Mouse (Mus musculus): ENCODE results near the gene Rap2a.

The Rap2a gene

DNA sequence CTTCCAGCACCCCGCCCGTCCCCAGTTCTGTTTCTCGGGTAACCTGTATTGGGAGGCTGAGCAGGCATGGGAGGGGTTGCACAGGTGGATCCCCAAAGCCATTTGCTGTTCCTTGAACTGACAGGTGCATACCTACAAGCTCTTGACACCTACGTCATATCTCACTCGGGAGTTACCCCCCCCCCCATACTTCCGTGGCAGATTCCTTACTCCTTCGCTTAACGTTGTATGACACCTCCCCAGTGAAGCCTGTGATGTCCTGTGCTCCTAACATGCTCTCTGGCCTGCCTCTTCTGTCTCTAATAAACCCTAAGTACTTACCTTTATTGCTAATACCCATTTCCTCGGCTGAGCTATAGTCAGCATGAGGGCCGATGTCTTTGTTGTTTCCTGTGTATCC is 20.9 kb downstream of the Rap2a start:
- DNase-seq (ENCODE audit: low read depth in 1 of 2, low spot score in 2 of 2) = no peak

DNA sequence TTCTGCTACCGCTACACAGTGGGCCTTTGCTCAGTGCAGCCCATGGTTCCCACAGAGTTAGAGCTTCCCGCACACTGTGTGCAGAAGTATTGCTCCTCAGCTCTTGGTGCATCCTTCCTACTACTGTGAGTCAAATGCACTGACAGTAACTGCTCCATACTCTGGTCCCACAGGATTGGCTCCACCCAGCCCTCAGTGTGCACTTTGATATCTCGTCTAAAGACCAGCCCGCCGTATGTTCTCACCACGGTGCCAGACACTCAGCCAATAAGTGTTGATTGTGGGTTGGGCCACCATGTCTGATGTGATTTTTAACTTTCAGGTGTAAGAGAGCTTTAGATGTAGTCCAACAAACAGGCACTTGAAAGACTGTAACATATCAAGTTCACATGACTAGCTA is 21.4 kb downstream of the Rap2a start:
- no peak for DNase-seq (ENCODE audit: low read depth in 1 of 2, low spot score in 2 of 2)

DNA sequence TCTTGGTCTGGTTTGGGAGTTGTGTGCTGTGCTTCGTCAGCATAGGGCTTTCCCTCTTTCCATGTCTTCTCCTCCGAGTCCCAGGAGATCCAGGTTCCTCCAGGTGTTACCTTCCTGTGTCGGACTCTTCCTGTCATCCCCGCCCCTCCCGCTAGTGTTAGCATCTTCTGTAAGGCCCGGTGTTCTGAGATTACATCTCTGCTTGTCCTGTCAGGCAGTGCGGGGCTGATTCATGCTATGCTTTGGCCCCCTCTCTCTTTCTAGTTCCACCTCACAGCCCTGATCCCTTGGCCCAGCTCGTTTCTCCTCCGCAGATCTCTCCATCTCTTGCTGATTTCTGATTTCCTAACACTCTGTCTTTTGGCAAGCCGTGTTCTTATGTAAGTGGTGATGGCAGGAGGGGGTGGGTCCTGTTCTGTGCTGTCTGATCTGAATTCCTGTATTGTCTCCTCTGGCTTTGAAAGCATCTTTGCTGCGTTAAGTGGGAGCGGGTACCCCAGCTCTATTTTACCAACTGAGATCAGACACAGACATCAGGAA is 21.8 kb downstream of the Rap2a start:
- DNase-seq (ENCODE audit: low read depth in 1 of 2, low spot score in 2 of 2) = no peak

DNA sequence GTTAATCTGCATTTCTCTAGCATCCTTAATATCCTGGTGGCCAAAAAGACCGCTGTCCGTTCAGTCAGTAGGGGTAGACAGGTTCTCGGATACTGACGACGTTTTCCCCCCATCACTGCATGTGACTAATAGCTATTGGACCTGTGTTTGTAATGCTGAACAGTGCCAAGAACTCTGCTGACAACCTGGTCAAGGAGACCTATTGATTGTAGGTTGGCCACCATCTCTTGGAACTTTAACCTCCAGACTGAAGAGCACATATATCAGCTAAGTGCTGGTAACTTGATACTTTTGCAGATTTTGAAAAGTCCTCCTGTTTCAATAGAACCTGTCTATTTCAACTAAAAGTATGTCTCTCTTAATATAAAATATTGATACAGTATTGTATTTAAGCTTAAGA is 22.5 kb downstream of the Rap2a start:
- DNase-seq (ENCODE audit: low read depth in 1 of 2, low spot score in 2 of 2) = no peak

DNA sequence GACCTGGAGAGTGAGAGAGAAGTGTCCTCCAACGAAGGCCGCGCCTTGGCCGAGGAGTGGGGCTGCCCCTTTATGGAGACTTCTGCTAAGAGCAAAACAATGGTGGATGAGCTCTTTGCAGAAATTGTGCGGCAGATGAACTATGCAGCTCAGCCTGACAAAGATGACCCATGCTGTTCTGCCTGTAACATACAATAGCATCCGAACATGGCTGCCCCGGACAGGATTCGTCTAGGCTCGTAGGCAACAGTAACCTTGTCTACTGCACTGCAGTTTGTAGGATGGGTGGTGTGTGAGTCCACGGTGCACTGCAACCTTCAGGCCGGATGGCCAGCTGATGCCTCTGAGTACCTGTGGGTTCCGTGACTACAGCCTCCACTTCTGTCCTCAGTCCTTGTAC is 25.4 kb downstream of the Rap2a start:
- no peak for DNase-seq (ENCODE audit: low read depth in 1 of 2, low spot score in 2 of 2)

DNA sequence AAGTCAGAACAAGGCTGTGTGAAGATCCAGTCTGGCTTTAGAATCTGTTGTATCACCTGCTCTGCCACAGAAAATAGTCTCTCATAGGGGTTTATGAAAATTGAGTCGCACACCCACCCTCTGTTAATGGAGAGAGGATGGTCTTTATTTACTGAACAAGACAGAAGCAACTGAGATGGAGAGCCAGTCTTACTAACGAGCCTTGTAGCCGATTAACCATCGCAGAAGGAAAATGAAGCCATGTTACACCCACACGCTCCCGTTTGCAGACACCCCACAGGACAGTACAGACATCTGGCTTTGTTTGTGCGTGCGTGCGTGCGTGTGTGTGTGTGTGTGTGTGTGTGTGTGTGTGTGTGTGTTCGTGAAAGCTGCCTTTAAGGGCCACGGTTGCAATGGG is 26.2 kb downstream of the Rap2a start:
- no peak for DNase-seq (ENCODE audit: low read depth in 1 of 2, low spot score in 2 of 2)

DNA sequence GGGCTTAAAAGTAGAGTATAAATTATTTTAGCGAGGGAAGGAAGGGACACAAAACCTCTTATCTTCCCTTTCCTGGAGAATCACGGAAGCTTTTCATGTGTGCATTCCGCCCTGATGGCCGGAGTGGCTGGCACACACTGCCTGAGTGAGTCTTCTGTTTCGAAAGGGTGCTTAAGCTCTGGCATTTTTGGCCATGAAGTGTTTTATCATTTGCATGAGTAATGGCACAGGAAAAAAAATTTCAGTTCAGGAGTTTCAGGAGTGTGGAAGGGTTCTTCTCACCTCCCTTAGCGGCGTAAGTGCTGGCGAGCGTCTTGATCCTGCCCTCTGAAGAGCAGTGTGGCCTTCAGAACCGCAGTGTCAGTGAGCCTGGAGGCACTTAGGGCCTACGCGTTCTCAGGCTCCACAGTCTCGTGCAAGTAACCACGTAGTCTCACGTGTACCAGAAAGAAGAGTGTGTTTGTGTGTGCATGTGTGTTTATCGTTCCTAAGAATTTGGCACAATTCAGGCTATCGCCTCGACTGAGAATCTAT is 26.8 kb downstream of the Rap2a start:
- DNase-seq (ENCODE audit: low read depth in 1 of 2, low spot score in 2 of 2) = no peak

DNA sequence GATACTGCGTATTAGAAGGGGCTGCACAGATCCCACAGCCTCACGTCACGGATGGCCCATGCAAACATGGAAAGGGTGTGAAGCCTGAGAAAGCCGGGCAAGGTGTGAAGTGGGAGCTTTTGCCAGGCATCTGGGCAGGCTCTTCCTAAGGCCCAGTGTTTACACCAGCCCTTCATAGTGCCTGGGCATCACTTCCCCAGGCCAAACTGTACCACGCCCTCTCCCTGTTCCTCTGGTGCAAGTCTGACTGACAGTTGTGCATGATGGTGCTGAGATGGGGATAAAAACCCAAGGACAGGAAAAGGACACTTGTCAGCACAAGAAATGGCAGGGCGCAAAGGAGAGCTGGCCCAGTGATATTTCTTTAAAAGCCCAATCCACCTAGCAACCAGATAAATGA is 27.7 kb downstream of the Rap2a start:
- no peak for DNase-seq (ENCODE audit: low read depth in 1 of 2, low spot score in 2 of 2)

DNA sequence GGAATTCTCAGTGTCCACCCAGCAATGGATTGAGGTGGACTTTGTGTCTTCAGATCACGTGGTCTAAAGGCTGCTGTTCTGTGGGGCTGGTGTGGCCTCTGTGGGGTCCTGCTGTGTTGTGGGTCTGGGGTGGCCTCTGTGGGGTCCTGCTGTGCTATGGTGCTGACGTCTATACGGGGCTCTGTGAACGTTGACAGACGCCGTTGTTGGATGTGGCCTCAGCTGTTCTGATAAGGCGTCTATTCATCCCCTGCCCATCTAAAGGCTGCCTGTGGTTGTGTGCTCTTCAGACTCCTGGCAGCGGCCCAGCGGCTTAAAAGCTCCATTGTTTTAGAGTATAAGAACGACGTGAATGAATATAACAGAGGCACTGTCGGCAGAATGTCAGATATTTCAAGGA is 29.3 kb downstream of the Rap2a start:
- DNase-seq (ENCODE audit: low read depth in 1 of 2, low spot score in 2 of 2) = no peak

DNA sequence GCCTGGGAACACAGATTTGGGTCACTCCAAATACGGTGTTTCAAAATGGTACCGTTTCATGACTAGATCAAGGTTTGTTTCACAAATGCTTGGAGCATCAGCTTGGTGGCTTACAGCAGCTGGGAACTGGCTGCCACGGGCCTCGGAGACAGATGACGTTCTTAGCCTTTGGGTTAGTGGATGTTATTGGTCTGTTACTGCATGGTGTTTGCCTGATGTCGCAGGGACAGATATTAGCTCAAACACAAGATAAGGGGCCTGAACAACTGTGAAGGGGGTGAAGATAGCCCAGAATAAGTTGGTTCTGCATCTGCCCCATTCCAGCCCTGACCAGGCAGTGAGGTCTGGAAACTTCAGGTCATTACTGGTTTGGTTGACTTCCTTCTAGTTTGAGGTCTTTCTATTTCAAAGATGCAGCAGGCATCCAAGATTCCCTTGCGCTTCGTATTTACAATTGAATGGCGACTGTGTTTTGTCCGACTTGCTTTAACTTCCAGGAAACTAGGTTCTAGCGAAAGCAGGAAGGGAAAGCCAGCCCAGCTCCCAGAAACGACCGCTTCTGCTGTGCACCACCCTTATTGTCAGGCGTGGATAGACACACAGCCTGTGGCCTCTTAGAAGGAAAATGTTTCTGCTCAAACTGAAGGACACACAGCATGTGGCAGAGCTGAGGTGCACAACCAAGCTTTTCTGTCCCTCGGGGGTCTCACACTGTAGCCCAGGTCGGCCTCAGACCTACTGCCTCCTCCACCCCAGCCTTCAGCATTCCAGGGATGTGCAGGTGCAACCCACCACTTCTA is 30.5 kb downstream of the Rap2a start:
- no peak for DNase-seq (ENCODE audit: low read depth in 1 of 2, low spot score in 2 of 2)

DNA sequence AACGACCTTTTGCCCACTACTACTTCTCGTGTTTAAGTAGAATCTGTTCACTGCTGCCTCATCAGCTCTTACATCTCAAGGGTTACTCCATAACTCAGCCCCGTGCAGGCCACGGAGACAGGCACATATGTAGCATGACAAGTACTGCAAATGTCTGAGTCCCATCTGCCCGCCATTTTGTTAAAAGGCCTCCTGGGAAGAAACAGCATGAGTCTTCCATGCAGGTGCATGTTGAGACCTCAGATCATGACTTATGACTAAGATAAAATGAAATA is 31.1 kb downstream of the Rap2a start:
- no peak for DNase-seq (ENCODE audit: low read depth in 1 of 2, low spot score in 2 of 2)

DNA sequence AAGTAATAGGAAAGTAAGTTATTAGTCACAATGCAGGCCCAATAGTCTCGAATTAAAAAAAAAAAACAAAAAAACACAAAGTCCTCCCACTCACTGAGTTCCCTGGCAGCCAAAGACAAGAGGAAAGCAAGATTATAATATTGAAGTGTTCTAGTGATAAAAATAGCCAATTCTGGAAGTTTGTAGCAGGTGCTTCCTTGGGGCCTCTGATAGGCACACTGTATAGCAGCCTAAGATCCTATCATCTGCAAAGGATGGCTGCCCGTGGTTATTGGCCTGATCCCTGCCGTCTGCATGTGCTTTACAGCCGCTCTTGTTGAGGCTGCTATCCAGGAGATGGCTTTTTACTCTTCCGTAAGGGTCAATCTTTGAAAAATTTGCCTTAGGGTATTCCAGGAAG is 33.6 kb downstream of the Rap2a start:
- DNase-seq (ENCODE audit: low read depth in 1 of 2, low spot score in 2 of 2) = no peak

DNA sequence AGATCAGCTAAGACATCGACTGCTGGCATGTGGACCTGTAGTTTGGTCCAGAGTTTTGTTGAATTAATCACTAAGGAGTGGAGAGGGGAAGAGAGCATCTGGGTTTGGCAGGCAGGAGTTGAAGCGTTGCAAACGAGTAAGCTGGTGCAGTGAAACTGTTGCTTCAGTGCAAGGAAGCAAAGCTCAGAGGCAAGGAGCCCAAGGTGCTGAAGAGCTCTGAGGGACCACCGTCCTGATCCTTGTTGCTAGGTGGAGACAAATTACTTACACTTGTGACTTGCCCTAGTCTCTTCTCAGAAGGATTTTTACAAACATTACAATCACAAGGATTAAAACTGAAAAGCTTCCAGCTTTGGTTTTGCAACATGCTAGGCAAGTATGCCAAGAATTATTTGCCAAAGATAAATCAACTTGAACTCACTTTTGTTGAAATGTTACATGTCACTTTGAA is 36.6 kb downstream of the Rap2a start:
- no peak for DNase-seq (ENCODE audit: low read depth in 1 of 2, low spot score in 2 of 2)

DNA sequence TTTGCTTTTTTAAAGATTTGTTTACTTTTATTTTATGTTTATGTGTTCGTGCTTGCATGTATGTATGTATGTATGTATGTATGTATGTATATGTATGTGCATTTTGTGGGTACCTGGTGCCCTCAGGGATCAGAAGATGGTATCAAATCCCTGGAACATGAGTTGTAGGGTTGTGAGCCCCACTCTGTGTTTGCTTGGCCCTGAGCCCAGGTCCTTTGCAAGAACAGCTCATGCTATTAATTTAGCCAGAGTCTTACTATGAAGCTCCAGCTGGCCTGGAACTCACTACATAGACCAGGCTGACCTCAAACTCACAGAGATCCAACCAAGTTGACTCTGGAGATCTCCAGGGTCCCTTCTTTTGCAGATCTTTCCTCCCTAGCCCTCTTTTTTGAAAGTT is 37.1 kb downstream of the Rap2a start:
- no peak for DNase-seq (ENCODE audit: low read depth in 1 of 2, low spot score in 2 of 2)

DNA sequence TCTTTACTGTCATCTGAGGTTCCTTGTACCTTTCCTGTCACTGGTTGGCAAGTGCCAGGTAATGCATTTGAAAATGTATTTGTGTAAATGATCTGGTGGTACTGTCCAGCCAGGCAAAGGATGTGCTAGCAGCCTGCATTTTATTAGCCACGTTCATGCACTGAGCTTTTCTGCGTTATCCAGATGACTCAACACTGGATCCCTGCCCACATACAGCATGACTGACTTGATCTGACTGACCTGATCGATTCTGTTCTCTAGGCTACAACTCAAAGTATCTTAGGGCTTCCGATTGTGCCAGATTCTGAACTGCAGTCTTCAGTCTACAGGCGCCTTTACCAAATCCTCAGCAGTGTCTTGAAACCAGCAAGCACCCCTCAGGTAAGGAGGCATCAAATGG is 40.5 kb downstream of the Rap2a start:
- DNase-seq (ENCODE audit: low read depth in 1 of 2, low spot score in 2 of 2) = no peak

DNA sequence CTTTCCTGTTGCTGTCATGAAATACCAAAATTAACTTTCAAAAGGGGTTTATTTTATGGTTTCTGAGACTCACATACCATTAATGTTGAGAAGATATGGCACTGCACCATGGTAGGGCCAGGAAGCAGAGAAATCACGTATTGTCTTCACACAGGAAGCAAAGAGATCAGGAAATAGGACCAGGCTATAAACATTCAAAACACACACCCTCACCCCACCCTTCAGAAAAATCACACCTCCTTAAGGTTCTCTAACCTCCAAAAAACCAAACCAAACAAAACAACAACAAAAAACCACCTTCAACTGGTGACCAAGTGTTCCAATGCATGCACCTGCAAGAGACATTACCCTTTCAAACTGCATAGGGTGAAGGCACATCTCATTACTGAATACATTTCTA is 41.7 kb downstream of the Rap2a start:
- no peak for DNase-seq (ENCODE audit: low read depth in 1 of 2, low spot score in 2 of 2)

DNA sequence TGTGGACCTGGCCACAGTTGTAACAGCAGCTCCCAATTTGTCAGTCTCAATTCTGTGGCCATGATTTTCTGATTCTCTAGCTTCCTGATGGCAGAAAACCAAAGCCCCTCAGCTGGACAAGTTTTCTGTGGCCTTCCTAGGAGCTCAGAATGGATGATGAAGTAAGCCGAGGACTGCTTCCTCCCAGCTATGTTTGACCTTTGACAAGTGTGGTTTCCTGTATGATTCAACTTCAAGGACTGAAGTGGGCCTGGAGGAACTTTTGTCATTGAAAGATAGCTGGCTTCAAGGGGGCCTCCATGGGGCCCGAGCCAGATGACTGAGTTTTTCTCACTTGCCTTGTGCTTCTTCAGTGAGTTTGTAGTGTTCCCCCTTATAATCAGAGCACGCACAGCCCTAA is 42.6 kb downstream of the Rap2a start:
- no peak for DNase-seq (ENCODE audit: low read depth in 1 of 2, low spot score in 2 of 2)

DNA sequence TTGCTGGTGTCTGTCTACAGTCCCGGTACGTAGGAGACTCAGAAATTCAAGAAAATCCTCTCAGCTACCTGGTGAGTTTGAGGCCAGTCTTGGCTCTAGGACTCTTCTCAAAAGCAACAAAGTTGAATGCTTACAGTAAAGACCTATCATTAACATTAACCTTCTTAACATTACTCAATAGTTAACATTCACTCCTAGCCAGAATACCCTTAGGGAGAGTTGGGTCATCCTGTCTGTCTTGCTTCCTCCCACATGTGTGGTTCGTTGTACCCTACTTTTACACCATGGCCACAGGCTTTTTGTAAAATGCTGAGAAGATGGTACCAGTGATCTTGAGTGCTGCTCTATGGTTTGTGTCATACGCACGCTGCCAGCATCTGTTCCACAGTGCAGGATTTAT is 45.1 kb downstream of the Rap2a start:
- DNase-seq (ENCODE audit: low read depth in 1 of 2, low spot score in 2 of 2) = no peak

DNA sequence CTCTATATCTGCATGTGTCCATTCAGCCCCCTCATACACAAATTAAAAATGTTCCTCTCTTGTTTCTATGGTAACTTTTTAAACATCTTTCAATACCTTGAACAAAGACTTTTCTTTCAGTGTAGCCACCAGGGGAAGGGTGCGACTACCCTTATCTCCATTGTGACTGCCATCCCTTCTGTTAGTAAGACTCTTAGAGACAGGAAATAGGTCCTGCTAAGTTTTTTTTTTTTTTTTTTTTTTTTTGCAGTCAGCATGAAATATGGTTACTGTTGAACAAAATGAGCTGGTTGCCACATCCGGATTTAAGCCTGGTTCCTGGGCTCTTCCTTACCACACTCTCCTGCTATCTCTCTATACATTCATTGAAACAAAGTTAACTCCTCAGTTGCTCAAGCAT is 47.4 kb downstream of the Rap2a start:
- no peak for DNase-seq (ENCODE audit: low read depth in 1 of 2, low spot score in 2 of 2)

DNA sequence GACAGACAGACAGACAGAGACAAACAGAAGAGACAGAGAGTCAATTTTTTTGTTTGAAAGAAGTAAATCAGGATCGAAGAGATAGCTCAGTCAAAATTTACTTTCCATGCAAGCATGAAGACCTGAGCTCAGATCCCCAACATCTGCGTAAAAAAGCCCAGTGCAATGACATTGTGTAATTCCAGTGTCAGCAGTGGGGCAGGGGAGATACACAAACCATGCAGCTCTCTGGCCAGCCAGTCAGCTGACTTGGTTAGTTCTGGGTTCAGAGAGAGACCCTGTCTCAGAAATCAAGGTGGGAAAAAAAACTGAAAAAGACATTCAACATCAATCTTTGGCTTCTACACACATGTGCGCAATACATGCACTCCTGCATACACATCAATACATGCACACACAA is 55.1 kb downstream of the Rap2a start:
- DNase-seq (ENCODE audit: low read depth in 1 of 2, low spot score in 2 of 2) = no peak

DNA sequence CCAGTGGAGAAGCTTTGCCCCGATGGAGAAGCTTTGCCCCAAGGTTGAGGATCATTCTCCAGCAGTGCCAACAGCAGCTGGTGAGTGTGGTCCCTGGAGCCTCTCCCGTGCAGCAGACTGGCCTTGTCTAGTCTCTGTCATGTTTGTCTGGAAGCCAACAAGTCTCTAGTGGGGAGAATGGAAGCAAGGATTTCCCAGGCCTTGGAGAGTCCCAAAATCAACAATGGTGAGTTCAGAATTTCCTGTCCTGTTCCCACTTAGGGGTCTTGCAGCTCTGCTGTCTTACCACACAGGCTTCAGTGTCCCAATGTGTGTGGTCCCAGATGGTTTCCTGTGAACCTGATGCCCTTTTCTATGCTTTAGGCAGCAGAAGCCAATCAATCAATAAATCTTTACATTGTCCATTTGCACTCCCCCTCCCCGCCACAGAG is 56.6 kb downstream of the Rap2a start:
- DNase-seq (ENCODE audit: low read depth in 1 of 2, low spot score in 2 of 2) = no peak

DNA sequence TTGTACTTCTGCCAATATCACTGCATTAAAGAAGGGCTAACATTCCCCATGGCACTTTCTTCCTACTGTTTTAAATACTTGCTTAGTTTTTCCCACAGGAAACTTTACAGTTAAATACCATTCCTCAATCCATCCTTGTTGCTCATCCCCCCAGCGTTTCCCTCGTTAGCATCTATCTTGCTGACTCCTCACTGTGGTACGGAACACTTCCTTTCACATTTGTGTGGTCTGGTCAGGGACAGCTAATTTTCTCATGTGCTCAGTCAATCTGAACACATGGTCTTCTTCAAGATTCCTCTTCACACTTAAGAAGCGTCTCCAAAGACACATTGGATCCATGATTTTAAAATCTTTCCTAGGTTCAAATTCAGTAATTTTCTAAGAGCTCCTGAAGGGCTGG is 57.2 kb downstream of the Rap2a start:
- no peak for DNase-seq (ENCODE audit: low read depth in 1 of 2, low spot score in 2 of 2)

DNA sequence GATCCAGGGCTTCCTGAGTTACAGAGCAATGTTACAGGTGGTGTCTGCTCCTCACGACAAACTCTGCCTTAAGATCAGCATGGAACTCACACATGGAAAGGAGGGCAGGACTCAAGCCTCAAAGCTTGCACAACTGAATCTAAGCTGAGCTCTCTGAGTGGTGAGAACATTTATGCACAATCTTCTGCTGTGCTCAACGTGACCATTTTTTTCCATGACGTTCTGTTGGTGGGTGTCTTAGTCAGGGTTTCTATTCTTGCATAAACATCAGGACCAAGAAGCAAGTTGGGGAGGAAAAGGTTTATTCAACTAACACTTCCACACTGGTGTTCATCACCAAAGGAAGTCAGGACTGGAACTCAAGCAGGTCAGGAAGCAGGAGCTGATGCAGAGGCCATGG is 57.7 kb downstream of the Rap2a start:
- no peak for DNase-seq (ENCODE audit: low read depth in 1 of 2, low spot score in 2 of 2)

All from monocyte, adult 2 months (primary cell).